Mouse (Mus musculus) adrenal gland, postnatal 10 days (tissue): ENCODE data around the gene Fcf1. TPM values are rescaled to one million over a fixed set of nuclear protein-coding genes. Genes with fewer than 3 reads are reported as not detected.
A peak's percentile ranks its signal among the peaks of the same experiment; 100 is the strongest.

Experiments
- DNase-seq: peaks from one replicate; pipeline ENCODE4 v3.0.0; 2021; ENCODE audit warnings: mixed read lengths
- long read RNA-seq, 2 experiments: library from polyadenylated mRNA; stranded (forward); transcript quantifications; one replicate each; pipeline ENCODE4 v2.0.0; 2021
- total RNA-seq, 2 experiments: library from RNA; stranded (reverse); gene quantifications; 2 replicates each; pipeline ENCODE4 v1.2.3; 2021

The Fcf1 gene
- total RNA-seq: 100 to 1,000 TPM in 1 of 2 experiments, 10 to 100 TPM in 1; 98.8 to 111 TPM
- long read RNA-seq, experiment 1, transcript Fcf1-201 (8 exons, 749 nt): major isoform, 62 of 187 reads
- long read RNA-seq, experiment 1, partial matches to known transcripts: 120 of 187 reads
- long read RNA-seq, experiment 1, other reads (novel, unspliced or antisense): 4 of 187 reads
- long read RNA-seq, experiment 2, transcript Fcf1-201 (8 exons, 749 nt): major isoform, 53 of 220 reads
- long read RNA-seq, experiment 2, partial matches to known transcripts: 160 of 220 reads
- long read RNA-seq, experiment 2, other reads (novel, unspliced or antisense): 7 of 220 reads

DNA sequence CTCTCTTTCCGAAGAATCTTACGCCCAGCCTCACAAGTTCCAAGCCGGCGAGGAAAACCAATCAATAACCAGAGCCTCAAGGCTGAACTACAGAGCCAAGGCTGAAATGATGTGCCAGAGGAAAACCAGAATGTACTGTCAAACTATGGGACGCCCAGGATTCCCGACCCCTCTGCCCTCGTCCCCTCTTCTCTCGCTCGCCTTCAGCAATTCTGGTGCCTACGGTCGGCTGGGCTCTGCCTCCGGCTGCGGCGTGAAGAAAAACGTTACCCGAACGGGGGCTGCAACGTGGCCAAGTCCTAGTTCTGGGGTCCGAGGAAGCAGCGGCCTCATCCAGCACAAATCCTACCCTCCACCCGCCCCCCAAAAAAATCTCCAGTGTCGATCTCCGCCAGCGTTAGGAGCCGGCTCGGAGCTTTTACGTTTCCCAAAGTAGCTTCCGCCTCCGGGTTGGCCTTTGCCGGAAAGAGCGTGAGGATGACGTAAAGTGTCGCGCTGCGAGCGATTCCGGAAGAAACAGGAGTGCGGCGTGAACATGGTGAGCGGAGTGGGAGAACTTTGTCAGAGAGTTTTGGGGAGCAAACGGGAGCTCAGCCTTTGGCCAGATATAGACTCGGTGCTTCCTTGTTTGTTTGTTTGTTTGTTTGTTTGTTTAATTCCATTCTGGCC, at the start of gene Fcf1, which contains the start of gene Arel1:
Gene Fcf1, plus strand, starts transcription at position 470 of the 669 bp plus-strand sequence.
Gene Arel1, minus strand, starts transcription at position 473 of the 669 bp plus-strand sequence.
- peak; percentile 92 for DNase-seq

DNA sequence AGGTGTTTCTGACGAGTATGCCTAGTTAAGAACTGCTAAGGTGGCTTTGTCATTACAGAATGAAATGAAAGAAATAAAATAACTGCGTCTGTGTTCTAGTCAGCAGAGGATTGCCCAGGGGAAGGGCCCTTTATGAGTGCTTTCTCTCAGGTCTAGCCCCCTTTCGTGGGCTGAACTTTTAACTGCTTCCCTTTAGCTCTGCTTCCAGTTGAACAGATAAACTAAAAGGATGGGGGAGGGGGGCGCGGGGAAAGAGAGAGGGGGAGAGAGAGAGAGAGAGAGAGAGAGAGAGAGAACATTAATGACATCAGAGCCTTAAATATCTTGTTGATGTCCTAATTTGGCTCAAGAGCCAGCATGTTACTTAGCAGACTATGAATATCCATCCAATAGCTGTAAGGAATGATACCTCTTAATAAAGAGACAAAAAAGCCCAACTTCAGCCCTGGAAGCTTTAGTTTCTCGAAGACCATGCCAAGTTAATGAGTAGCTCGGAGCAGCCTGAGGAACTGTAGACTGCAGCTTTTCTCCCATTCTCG, 48.7 kb upstream of the Fcf1 start:
- no peak for DNase-seq

GRCm38 (mm10) chr12:84924324-84924723, 46.4 kb upstream of the Fcf1 start:
- DNase-seq: no peak

GRCm38 (mm10) chr12:84926542-84926941, 44.2 kb upstream of the Fcf1 start:
- DNase-seq: no peak

- DNase-seq: no peak
Measured at GRCm38 (mm10) chr12:84932210-84932609, 38.5 kb upstream of the Fcf1 start.

- no peak for DNase-seq
Measured at GRCm38 (mm10) chr12:84935343-84935742, 35.4 kb upstream of the Fcf1 start.

GRCm38 (mm10) chr12:84939117-84939516, 31.6 kb upstream of the Fcf1 start:
- no peak for DNase-seq

DNA sequence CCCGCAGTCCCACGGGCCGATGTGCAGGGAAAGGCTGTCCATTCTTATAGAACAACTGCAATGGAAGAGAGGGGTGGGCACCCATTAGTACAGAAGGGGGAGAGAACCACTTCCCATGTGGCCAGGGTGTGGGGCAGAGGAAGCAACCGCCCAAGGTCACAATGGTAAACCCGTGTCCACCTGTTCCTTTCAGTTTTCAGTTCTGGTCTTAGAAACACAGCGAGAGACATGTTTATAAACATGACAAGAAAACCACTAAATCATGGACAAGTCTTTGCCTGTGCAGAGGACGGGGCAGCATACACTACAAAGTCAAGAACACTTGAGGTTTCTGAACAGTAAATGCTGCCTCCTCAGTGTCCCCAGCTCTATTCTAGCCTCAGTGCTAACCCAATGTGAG, 30.4 kb upstream of the Fcf1 start:
- DNase-seq: no peak

GRCm38 (mm10) chr12:84941717-84942116, 29.0 kb upstream of the Fcf1 start:
- DNase-seq: no peak

GRCm38 (mm10) chr12:84943006-84943952, 27.4 kb upstream of the Fcf1 start:
- DNase-seq: no peak

- DNase-seq: no peak
Measured at GRCm38 (mm10) chr12:84944150-84944812, 26.4 kb upstream of the Fcf1 start.

DNA sequence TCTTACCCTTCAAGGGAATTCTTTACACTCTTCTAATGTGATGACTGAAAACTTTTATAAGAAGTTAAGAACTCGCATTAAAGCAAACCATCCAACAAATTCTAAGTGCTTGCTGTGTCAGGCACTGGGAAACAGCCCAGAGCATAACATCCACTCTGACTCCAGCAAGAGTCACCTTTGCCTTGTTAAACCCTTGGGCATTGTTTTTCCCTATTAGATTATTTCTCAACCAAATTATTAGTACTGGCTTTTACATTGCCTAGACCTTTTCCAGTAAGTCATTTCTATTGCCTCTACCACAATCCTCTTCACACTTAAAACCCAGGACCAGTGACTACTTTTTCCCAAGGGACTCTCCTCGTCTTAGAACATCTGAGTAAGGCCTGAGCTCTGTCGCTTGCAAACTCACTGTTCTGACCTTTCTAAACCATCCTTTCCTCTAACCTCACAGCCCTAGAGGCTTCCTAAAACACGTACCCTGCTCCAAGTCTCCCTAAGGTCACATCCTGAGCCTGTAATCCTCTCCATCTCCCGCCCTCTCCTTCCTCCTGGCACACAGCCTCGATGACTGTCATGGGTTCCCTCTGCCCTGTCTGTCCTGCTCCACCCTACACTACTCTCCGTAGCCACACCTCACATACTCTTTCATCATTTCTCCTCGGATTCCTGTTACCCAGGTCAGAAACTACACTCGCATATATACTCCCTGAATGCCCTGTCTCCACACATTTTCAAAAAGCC, 25.7 kb upstream of the Fcf1 start:
- no peak for DNase-seq

- DNase-seq: peak; percentile 46
Measured at GRCm38 (mm10) chr12:84947894-84948583, 22.7 kb upstream of the Fcf1 start.

DNA sequence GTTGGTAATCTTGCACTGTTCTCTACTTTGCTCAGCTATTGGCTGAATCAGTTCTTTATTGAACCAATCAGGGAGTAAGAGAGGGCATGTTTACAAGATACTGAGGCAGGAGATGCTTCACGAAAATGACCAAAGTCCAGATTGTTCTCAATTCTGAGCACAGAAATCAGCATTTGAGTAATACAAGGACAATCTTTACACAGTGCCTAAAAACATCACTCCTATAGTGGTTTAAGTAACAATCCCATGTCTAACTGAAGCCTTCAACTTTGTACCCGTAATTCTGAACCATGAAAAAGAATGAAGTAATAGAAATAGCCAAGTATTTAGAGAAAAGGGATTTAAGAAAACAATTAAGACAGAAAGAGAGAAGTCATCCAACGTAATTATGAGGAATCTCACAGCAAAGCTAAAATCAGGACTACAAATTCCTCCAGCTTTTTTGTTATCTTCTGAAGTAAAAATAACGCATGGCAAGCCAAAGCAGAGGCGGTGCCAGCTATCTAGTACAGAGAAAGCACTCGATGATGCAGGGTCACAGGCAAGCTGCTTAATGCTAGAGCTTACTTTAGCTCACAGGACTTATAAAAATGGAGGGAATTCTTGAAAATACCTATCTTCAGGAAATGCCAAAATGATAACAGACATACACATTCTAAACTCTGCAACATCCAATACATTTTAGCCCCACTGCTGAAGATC, 22.0 kb upstream of the Fcf1 start:
- DNase-seq: no peak

- DNase-seq: peak; percentile 51
Measured at GRCm38 (mm10) chr12:84950763-84951162, 19.9 kb upstream of the Fcf1 start.

GRCm38 (mm10) chr12:84951531-84951930, 19.2 kb upstream of the Fcf1 start:
- DNase-seq: no peak

DNA sequence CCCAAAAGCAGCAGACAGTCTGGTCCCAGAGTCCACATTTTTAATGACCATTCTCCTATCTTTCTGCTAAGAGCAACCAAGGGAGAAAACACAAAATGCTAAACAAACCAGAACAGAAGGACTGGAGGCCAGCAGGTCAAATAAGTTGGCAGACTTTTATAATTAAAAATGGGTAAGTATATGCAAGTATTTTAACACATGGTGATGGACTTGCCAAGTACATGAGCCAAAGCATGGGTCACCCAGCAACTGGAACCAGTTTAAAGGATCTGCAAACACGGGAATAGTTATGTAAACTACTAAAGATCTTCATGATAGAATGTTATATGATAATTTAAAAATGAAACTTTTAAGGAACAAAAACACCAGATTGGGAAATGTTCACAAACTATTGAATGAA, 18.3 kb upstream of the Fcf1 start:
- no peak for DNase-seq

GRCm38 (mm10) chr12:84956317-84956716, 14.4 kb upstream of the Fcf1 start:
- DNase-seq: no peak

DNA sequence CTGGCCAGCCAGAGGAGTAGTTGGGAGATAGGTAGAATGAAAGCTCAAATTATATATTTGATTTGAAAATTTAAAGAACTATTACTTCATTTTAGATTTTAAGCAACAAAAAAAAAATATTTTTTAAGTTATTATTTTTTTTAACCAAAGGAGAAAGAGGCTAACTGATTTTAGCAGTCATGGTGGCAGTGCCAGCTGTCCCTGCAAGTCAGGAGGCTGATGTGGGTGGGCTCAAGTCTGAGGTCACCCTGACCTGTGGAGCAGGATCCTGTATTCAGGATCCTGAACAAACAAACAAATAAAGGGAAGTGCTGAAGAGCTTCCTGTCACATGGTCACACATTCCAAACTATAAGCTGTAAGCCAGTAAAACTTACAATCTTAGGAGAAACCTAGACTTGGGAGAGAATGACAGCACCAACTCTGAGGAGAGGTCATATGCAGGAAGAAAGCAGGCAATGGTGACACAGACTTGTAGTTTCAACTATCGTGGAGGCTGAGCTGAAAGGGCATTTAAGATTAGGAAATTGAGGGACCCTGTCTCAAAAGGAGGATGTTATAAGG, 11.8 kb upstream of the Fcf1 start:
- no peak for DNase-seq
